Mouse (Mus musculus) liver, embryonic 13.5 days (tissue): Measurements from ENCODE around the gene 4933414I15Rik. TPM values are rescaled to one million over a fixed set of nuclear protein-coding genes. Genes with fewer than 3 reads are reported as not detected.

Source experiments
- ATAC-seq: fragments of 200-750 bp; cut with Nextera tagmentation; 2 replicates; pipeline ENCODE4 v1.8.0; 2017; ENCODE audit warnings: low read depth, mild to moderate bottlenecking, moderate number of reproducible peaks, moderate library complexity
- DNase-seq: peaks from one replicate; pipeline ENCODE4 v3.0.0; 2022
- H3K27ac ChIP-seq: fragments of 300-500 bp; sonication (generic); 2 replicates; pipeline ENCODE4 v1.5.1; 2015; ENCODE audit warnings: moderate library complexity, mild to moderate bottlenecking, inconsistent platforms
- H3K27me3 ChIP-seq: fragments of 300-500 bp; sonication (generic); 2 replicates; pipeline ENCODE4 v1.6.1; 2015; ENCODE audit warnings: mild to moderate bottlenecking, inconsistent platforms
- H3K36me3 ChIP-seq: fragments of 300-500 bp; sonication (generic); 2 replicates; pipeline ENCODE4 v1.6.1; 2015; ENCODE audit warnings: mild to moderate bottlenecking, inconsistent platforms
- H3K4me1 ChIP-seq: fragments of 300-500 bp; sonication (generic); replicated peaks from 2 replicates; pipeline ENCODE4 v1.6.1; 2015; ENCODE audit warnings: inconsistent platforms
- H3K4me2 ChIP-seq: fragments of 300-500 bp; sonication (generic); 2 replicates; pipeline ENCODE4 v1.6.1; 2015; ENCODE audit warnings: inconsistent platforms, mild to moderate bottlenecking, moderate library complexity
- H3K4me3 ChIP-seq: fragments of 300-500 bp; sonication (generic); replicated peaks from 2 replicates; pipeline ENCODE4 v1.5.1; 2015; ENCODE audit warnings: mild to moderate bottlenecking, inconsistent platforms
- H3K9ac ChIP-seq: fragments of 300-500 bp; sonication (generic); 2 replicates; pipeline ENCODE4 v1.6.1; 2015; ENCODE audit warnings: mild to moderate bottlenecking, inconsistent platforms
- H3K9me3 ChIP-seq: fragments of 300-500 bp; sonication (generic); replicated peaks from 2 replicates; pipeline ENCODE4 v1.6.1; 2016; ENCODE audit warnings: inconsistent platforms
- WGBS: fragments of 180-500 bp; shearing (Covaris S2); methylation state at CpG from one replicate; pipeline ENCODE4 v1.1.7; 2015; ENCODE audit not compliant: insufficient replicate concordance; 5-methylcytosine and 5-hydroxymethylcytosine counted together
- polyA plus RNA-seq: library from polyadenylated mRNA; unstranded; fragments of >200 nt; fragmentation: Nextera tagmentation; extraction: Ambion mirVana; gene quantifications from 2 replicates; pipeline ENCODE4 v1.2.1, GENCODE M21; 2015

The 4933414I15Rik gene
- polyA plus RNA-seq, 1 experiment from 2014 or later = not detected

DNA sequence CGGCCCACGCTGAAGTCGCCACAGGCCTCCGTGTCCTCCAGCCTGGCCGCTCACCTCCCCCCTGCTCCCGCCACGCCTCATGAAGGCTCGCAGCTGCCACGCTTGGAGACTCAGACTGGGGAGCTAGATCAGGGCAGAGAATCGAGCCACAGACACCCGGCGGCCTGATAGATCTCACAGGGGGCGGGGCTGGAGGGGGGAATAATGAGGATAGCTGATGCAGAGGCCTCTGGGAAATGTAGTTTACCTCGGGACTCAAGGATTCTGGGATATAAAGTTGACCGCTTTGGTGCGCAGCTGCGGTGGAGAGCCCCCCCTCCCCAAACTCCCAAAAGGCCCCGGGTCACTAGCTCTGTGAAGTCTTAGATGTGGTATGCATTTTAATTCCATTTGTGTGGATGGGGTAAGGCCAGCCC, 12.1 kb downstream of the 4933414I15Rik start, which contains the start of gene Zfp354b:
TSS of gene Zfp354b (minus strand) at position 183 of the 416 bp plus-strand sequence.
- WGBS = 1% methylated on average over 18 of the region's 18 CpGs
- H3K36me3 ChIP-seq = no peaks in the 10 kb centered on the region
- DNase-seq = peak; percentile 66
- ATAC-seq = peak; percentile 87
- H3K4me2 ChIP-seq = peak within 1 kb of the TSS; percentile 87
- peaks cover 13% of the 10 kb centered on the region for H3K4me1 ChIP-seq
- peak within 1 kb of the TSS; percentile 64 for H3K9ac ChIP-seq
- peaks cover 25% of the 10 kb centered on the region for H3K27me3 ChIP-seq
- no peaks in the 10 kb centered on the region for H3K9me3 ChIP-seq
- no peak within 1 kb of the TSS for H3K27ac ChIP-seq
- peak within 1 kb of the TSS; percentile 63 for H3K4me3 ChIP-seq

GRCm38 (mm10) chr11:50931021-50931420, 12.5 kb downstream of the 4933414I15Rik start:
- H3K27ac ChIP-seq = no peak overlapping the region
- 0 out of 2 replicates have a peak, but pooled peaks have one; percentile 38 for ATAC-seq

GRCm38 (mm10) chr11:50930469-50931014, 13.0 kb downstream of the 4933414I15Rik start:
- H3K9ac ChIP-seq = peak overlapping the region; percentile 64
- WGBS = 15% methylated on average over 14 of the region's 14 CpGs
- peaks cover 25% of the 10 kb centered on the region for H3K27me3 ChIP-seq
- H3K4me1 ChIP-seq = peaks cover 13% of the 10 kb centered on the region
- no peaks in the 10 kb centered on the region for H3K9me3 ChIP-seq
- DNase-seq = no peak
- no peak; the same call in 1 of the 2 replicates for ATAC-seq
- H3K27ac ChIP-seq = no peak overlapping the region
- H3K4me2 ChIP-seq = peak overlapping the region; percentile 87
- no peaks in the 10 kb centered on the region for H3K36me3 ChIP-seq
- peak overlapping the region; percentile 63 for H3K4me3 ChIP-seq

More at GRCm38 (mm10) chr11:50931021-50931420, 12.5 kb downstream of the 4933414I15Rik start:
- DNase-seq = no peak
- peaks cover 25% of the 10 kb centered on the region for H3K27me3 ChIP-seq
- H3K4me2 ChIP-seq = peak overlapping the region; percentile 87
- peak overlapping the region; percentile 63 for H3K4me3 ChIP-seq
- H3K9me3 ChIP-seq = no peaks in the 10 kb centered on the region
- H3K36me3 ChIP-seq = no peaks in the 10 kb centered on the region
- peak overlapping the region; percentile 64 for H3K9ac ChIP-seq
- WGBS = 2% methylated on average over 16 of the region's 16 CpGs
- H3K4me1 ChIP-seq = peaks cover 13% of the 10 kb centered on the region

- no peaks in the 10 kb centered on the region for H3K27me3 ChIP-seq
- H3K4me1 ChIP-seq = no peaks in the 10 kb centered on the region; the same call in 1 of the 2 replicates
- peak within 1 kb of the TSS; percentile 74 for H3K4me3 ChIP-seq
- H3K9me3 ChIP-seq = no peaks in the 10 kb centered on the region
- under 1% methylated on average over 47 of the region's 47 CpGs for WGBS
- H3K36me3 ChIP-seq = peaks cover 12% of the 10 kb centered on the region
- ATAC-seq (peak; percentile 94), DNase-seq (peak; percentile 78)
- H3K9ac ChIP-seq = peak within 1 kb of the TSS; percentile 76
- H3K4me2 ChIP-seq = peak within 1 kb of the TSS; percentile 74
- H3K27ac ChIP-seq = no peak within 1 kb of the TSS; the same call in 1 of the 2 replicates
Measured at GRCm38 (mm10) chr11:50915671-50916320, 27.8 kb downstream of the 4933414I15Rik start, which contains the start of gene Zfp2. Zfp2 (minus strand) TSS chr11:50916165.

- H3K27ac ChIP-seq = no peak overlapping the region
- DNase-seq = no peak
- no peaks in the 10 kb centered on the region; the same call in 1 of the 2 replicates for H3K4me1 ChIP-seq
- no peaks in the 10 kb centered on the region for H3K9me3 ChIP-seq
- H3K36me3 ChIP-seq = peaks cover 23% of the 10 kb centered on the region
- H3K27me3 ChIP-seq = no peaks in the 10 kb centered on the region
- no peak overlapping the region for H3K4me2 ChIP-seq
- H3K9ac ChIP-seq = no peak overlapping the region
- H3K4me3 ChIP-seq = no peak overlapping the region
- no peak for ATAC-seq
- WGBS = 66% methylated on average over 3 of the region's 3 CpGs
Measured at GRCm38 (mm10) chr11:50914461-50914860, 29.1 kb downstream of the 4933414I15Rik start.

GRCm38 (mm10) chr11:50913301-50913700, 30.3 kb downstream of the 4933414I15Rik start:
- Histone ChIP-seq H3K36me3 (peaks cover 23% of the 10 kb centered on the region), H3K9ac (no peak overlapping the region), H3K27me3 (no peaks in the 10 kb centered on the region), H3K4me3 (no peak overlapping the region), H3K4me2 (no peak overlapping the region), H3K27ac (no peak overlapping the region), H3K9me3 (no peaks in the 10 kb centered on the region), H3K4me1 (no peaks in the 10 kb centered on the region; the same call in 1 of the 2 replicates)
- WGBS = 75% methylated on average over 1 of the region's 1 CpGs
- no peak for DNase-seq
- ATAC-seq = no peak

DNA sequence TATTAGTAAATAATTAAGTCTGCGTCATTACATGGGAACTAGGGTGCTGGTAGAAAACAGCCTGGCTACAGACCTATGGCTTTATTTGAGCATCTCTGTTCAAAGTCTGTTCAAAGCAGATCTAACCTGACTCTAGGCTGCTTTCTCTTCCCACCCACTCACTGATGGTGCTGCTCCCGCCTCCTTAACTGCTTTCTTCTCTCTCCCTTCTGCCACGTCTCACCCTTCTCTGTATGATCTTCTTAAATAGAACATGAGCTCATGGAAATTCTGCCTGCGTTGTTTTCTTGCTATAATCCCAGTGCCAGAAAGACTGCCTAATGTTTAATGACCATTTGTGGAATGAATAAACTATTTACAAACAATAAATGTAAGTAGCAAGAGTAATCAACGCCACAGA, 35.4 kb downstream of the 4933414I15Rik start:
- H3K4me2 ChIP-seq = no peak overlapping the region
- ATAC-seq (no peak), DNase-seq (no peak)
- no peaks in the 10 kb centered on the region for H3K4me1 ChIP-seq
- peaks cover 70% of the 10 kb centered on the region for H3K36me3 ChIP-seq
- no peak overlapping the region for H3K27ac ChIP-seq
- no peaks in the 10 kb centered on the region for H3K27me3 ChIP-seq
- no peaks in the 10 kb centered on the region for H3K9me3 ChIP-seq
- WGBS = 76% methylated on average over 5 of the region's 5 CpGs
- H3K9ac ChIP-seq = no peak overlapping the region
- H3K4me3 ChIP-seq = no peak overlapping the region

DNA sequence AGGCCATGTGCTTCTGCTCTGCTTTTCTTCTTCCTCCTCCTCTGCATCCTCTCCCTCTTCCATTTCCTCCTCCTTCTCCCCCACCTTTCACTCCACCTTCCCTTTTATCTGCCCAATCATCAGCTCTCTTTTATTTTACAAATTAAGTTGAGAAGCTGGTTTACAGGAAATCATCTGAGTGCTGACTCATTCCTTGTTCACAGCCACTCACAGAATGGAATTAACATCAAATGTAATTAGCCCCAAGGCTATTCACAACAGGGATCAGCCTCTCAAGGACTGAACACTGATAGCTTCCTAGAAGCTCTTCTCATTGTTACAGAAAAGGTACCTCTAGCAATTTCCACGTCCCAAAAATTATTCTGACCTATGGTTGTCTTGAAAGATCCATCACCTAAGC, 46.2 kb downstream of the 4933414I15Rik start:
- DNase-seq = no peak
- H3K27ac ChIP-seq = no peak overlapping the region
- H3K4me1 ChIP-seq = no peaks in the 10 kb centered on the region
- H3K4me3 ChIP-seq = no peak overlapping the region
- WGBS = 39% methylated on average over 1 of the region's 1 CpGs
- H3K9ac ChIP-seq = no peak overlapping the region
- peaks cover 26% of the 10 kb centered on the region for H3K36me3 ChIP-seq
- H3K4me2 ChIP-seq = no peak overlapping the region
- ATAC-seq = no peak
- H3K27me3 ChIP-seq = no peaks in the 10 kb centered on the region
- peaks cover 32% of the 10 kb centered on the region for H3K9me3 ChIP-seq

- Histone ChIP-seq H3K9me3 (peaks cover 7% of the 10 kb centered on the region), H3K36me3 (no peaks in the 10 kb centered on the region), H3K27me3 (no peaks in the 10 kb centered on the region), H3K4me1 (no peaks in the 10 kb centered on the region), H3K9ac (no peak overlapping the region), H3K27ac (no peak overlapping the region), H3K4me2 (no peak overlapping the region), H3K4me3 (no peak overlapping the region)
- no peak for DNase-seq
- no peak for ATAC-seq
- 35% methylated on average over 2 of the region's 2 CpGs for WGBS
Measured at GRCm38 (mm10) chr11:50892441-50892840, 51.1 kb downstream of the 4933414I15Rik start.
